In the genomic region with DNA sequence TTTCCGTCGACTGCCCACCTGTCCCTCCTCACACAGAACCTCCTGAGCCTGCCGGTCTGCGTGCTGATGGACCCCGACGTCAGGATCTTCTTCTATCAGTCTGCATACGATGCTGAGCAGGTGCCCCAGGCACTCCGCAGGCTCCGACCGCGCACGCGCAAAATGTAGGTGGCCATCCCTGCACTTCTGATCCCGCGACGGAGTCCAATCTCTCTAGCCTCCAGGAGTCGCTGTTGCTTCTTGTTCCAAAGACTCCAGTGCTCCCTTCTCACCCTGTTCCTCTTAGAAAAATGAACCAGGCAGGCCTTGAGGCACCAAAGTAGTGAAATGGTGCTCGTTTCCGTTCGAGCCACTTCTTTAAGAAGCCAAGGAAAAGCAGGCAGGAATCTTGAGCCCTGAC, we compare ENCODE assay signal across 9 mouse cellular contexts. TPM values are rescaled to one million over a fixed set of nuclear protein-coding genes. Genes with fewer than 3 reads are reported as not detected.
DNase-seq lines count a peak whose midpoint lies in the region; ATAC-seq and TF ChIP-seq lines count a peak whose summit lies in the region.
"Had no signal": no experiment of that assay in that cellular context is flagged by ENCODE, and none has a peak within 500 bp of the region (broad histone marks: within the 10 kb centered on the region; RNA-seq: fewer than 3 reads in every experiment).

No protein-coding gene starts in this region.

- no peaks in the 10 kb centered on the region for H3K36me3 ChIP-seq in kidney, embryonic 14.5 days (ENCODE audit: control insufficient read depth, insufficient read depth, low read length)
- H3K36me3 ChIP-seq in hindbrain, embryonic 14.5 days (replicated peaks; ENCODE audit: control insufficient read depth, insufficient read depth): no peaks in the 10 kb centered on the region
- no peaks in the 10 kb centered on the region for H3K36me3 ChIP-seq in liver, postnatal 0 days (replicated peaks; ENCODE audit: insufficient read depth, low read length)

- no peaks in the 10 kb centered on the region for H3K4me1 ChIP-seq in kidney, embryonic 14.5 days (ENCODE audit: control insufficient read depth, insufficient read depth, low read length)
- no peaks in the 10 kb centered on the region for H3K4me1 ChIP-seq in hindbrain, embryonic 14.5 days (replicated peaks; ENCODE audit: control insufficient read depth, insufficient read depth, low read length)
- H3K4me1 ChIP-seq in liver, postnatal 0 days (ENCODE audit: insufficient read depth): peaks cover 13% of the 10 kb centered on the region

- peak; percentile 64 for TF ChIP-seq CTCF in liver, postnatal 0 days (IDR thresholded peaks at IDR 0.05; ENCODE audit: low read depth)

- peak; percentile 9 for DNase-seq in kidney, adult 11 months
- peak; percentile 87 for DNase-seq in R1 (ENCODE audit: low read depth, low spot score)
- peak; percentile 54 to 76 for DNase-seq in cerebellum, postnatal 4 days (ENCODE audit: low spot score in 2 of 2)
- peak; percentile 78 for DNase-seq in hindbrain, embryonic 14.5 days (ENCODE audit: low spot score)
- DNase-seq in liver, postnatal 0 days: peak; percentile 66
- peak; percentile 26 to 29 for DNase-seq in right cerebral cortex, postnatal 36 days (ENCODE audit: low spot score in 2 of 2)
- no peak for DNase-seq in thymus, adult 18-20 months

- no peak overlapping the region for H3K27ac ChIP-seq in kidney, embryonic 14.5 days (ENCODE audit: low read depth, low read length)
- H3K27ac ChIP-seq in hindbrain, embryonic 14.5 days: no peak overlapping the region
- H3K27ac ChIP-seq in liver, postnatal 0 days (ENCODE audit: low read depth): no peak overlapping the region

- no peak for TF ChIP-seq EP300 in liver, postnatal 0 days (IDR thresholded peaks at IDR 0.05; ENCODE audit: low read depth)

- H3K27me3 ChIP-seq in kidney, embryonic 14.5 days (ENCODE audit: control insufficient read depth, insufficient read depth, low read length): no peaks in the 10 kb centered on the region
- no peaks in the 10 kb centered on the region for H3K27me3 ChIP-seq in hindbrain, embryonic 14.5 days (ENCODE audit: control insufficient read depth, insufficient read depth, low read length)
- peaks cover 5% of the 10 kb centered on the region; the same call in 1 of the 2 replicates for H3K27me3 ChIP-seq in liver, postnatal 0 days (ENCODE audit: insufficient read depth, low read length)
- H3K27me3 ChIP-seq: megakaryocyte, embryonic 14.5 days had no signal

- H3K9ac ChIP-seq in kidney, embryonic 14.5 days (ENCODE audit: low read depth, low read length): no peak overlapping the region
- no peak overlapping the region for H3K9ac ChIP-seq in hindbrain, embryonic 14.5 days
- H3K9ac ChIP-seq in liver, postnatal 0 days (replicated peaks): no peak overlapping the region

- H3K4me3 ChIP-seq in kidney, embryonic 14.5 days (ENCODE audit: low read length): no peak overlapping the region
- H3K4me3 ChIP-seq in hindbrain, embryonic 14.5 days (replicated peaks; ENCODE audit: low read length): no peak overlapping the region
- no peak overlapping the region for H3K4me3 ChIP-seq in liver, postnatal 0 days (ENCODE audit: low read depth, low read length)
- H3K4me3 ChIP-seq: megakaryocyte, embryonic 14.5 days had no signal

- WGBS in kidney, embryonic 14.5 days: 13% methylated on average over 20 of the region's 20 CpGs
- 19% methylated on average over 20 of the region's 20 CpGs for WGBS in hindbrain, embryonic 14.5 days
- 22% methylated on average over 20 of the region's 20 CpGs for WGBS in liver, postnatal 0 days (ENCODE audit: insufficient replicate concordance)

- no peak overlapping the region for H3K4me2 ChIP-seq in kidney, embryonic 14.5 days (replicated peaks; ENCODE audit: low read depth, low read length)
- H3K4me2 ChIP-seq in hindbrain, embryonic 14.5 days (replicated peaks): 0 out of 2 replicates have a peak overlapping the region, but pooled peaks have one; percentile 17
- H3K4me2 ChIP-seq in liver, postnatal 0 days (ENCODE audit: low read depth, low read length): no peak overlapping the region

- no peaks in the 10 kb centered on the region for H3K9me3 ChIP-seq in kidney, embryonic 14.5 days (ENCODE audit: control insufficient read depth, low read length)
- no peaks in the 10 kb centered on the region for H3K9me3 ChIP-seq in hindbrain, embryonic 14.5 days (ENCODE audit: control insufficient read depth, low read length)
- no peaks in the 10 kb centered on the region for H3K9me3 ChIP-seq in liver, postnatal 0 days (ENCODE audit: low read length)
- H3K9me3 ChIP-seq: megakaryocyte, embryonic 14.5 days had no signal

- ATAC-seq in kidney, embryonic 14.5 days (ENCODE audit: low FRiP score, low TSS enrichment): no peak
- no peak for ATAC-seq in hindbrain, embryonic 14.5 days (ENCODE audit: low FRiP score)
- ATAC-seq in liver, postnatal 0 days: no peak

RNA-seq across cellular contexts. Expression of a gene that starts 10.2 kb away (rescaled TPM):
- 1.2 and 1.9 TPM in 2 replicates for polyA plus RNA-seq in kidney, embryonic 14.5 days (2014; fragmentation: Nextera tagmentation; extraction: Ambion mirVana)
- polyA plus RNA-seq in hindbrain, embryonic 14.5 days (2014; fragmentation: Nextera tagmentation; extraction: Ambion mirVana): 1.5 and 2.7 TPM in 2 replicates
- 55.5 and 56.7 TPM in 2 replicates for polyA plus RNA-seq in liver, postnatal 0 days (2015; fragmentation: Nextera tagmentation; extraction: Ambion mirVana)

RNA-seq across cellular contexts. Expression of a gene that starts 48.6 kb away (rescaled TPM):
- polyA plus RNA-seq in kidney, embryonic 14.5 days (2014; fragmentation: Nextera tagmentation; extraction: Ambion mirVana): not detected in 2 replicates
- 6.8 and 8.7 TPM in 2 replicates for polyA plus RNA-seq in hindbrain, embryonic 14.5 days (2014; fragmentation: Nextera tagmentation; extraction: Ambion mirVana)
- polyA plus RNA-seq in liver, postnatal 0 days (2015; fragmentation: Nextera tagmentation; extraction: Ambion mirVana): 2.4 TPM in 1 of 2 replicates, not detected in the other

RNA-seq across cellular contexts. Expression of a gene that starts 50.8 kb away (rescaled TPM):
- polyA plus RNA-seq in kidney, embryonic 14.5 days (2014; fragmentation: Nextera tagmentation; extraction: Ambion mirVana): 0.14 and 0.28 TPM in 2 replicates
- polyA plus RNA-seq in hindbrain, embryonic 14.5 days (2014; fragmentation: Nextera tagmentation; extraction: Ambion mirVana): 0.21 and 0.33 TPM in 2 replicates
- polyA plus RNA-seq in liver, postnatal 0 days (2015; fragmentation: Nextera tagmentation; extraction: Ambion mirVana): 2.2 and 2.6 TPM in 2 replicates

Comparison
In these comparisons a context has a peak if more than half of its experiments do, and no peak if none do; other contexts are left out.
1. DNase-seq: peak in kidney, adult 11 months (single experiment), R1 (single experiment), cerebellum, postnatal 4 days (2 of 2), hindbrain, embryonic 14.5 days (single experiment), liver, postnatal 0 days (single experiment) and right cerebral cortex, postnatal 36 days (2 of 2); none in thymus, adult 18-20 months (0 of 2).
2. RNA of a gene that starts 10.2 kb away (polyA plus RNA-seq): 55.5 to 56.7 TPM in liver, postnatal 0 days; 1.2 to 1.9 TPM in kidney, embryonic 14.5 days and 1.5 to 2.7 TPM in hindbrain, embryonic 14.5 days; every median in the first group is over 10 times any median in the second.